Mouse (Mus musculus) forebrain, embryonic 11.5 days (tissue): ENCODE data around the gene Slc17a5. TPM values are rescaled to one million over a fixed set of nuclear protein-coding genes. Genes with fewer than 3 reads are reported as not detected.

Experiments used
- ATAC-seq: fragments of 200-750 bp; cut with Nextera tagmentation; replicated peaks from 2 replicates; pipeline ENCODE4 v1.8.0; 2017; ENCODE audit warnings: moderate TSS enrichment; ENCODE audit not compliant: low FRiP score
- DNase-seq: peaks from one replicate; pipeline ENCODE4 v3.0.0-alpha.2; 2017; ENCODE audit warnings: low spot score
- H3K27ac ChIP-seq: fragments of 300-500 bp; sonication (generic); 2 replicates; pipeline ENCODE4 v1.5.1; 2014; ENCODE audit warnings: low read depth, low read length
- H3K27me3 ChIP-seq: fragments of 300-500 bp; sonication (generic); 2 replicates; pipeline ENCODE4 v1.6.1; 2014; ENCODE audit warnings: mild to moderate bottlenecking, low read length, mixed read lengths; ENCODE audit not compliant: control insufficient read depth, insufficient read depth
- H3K36me3 ChIP-seq: fragments of 300-500 bp; sonication (generic); 2 replicates; pipeline ENCODE4 v1.6.1; 2014; ENCODE audit warnings: mild to moderate bottlenecking, low read length, moderate library complexity, mixed read lengths; ENCODE audit not compliant: control insufficient read depth, insufficient read depth
- H3K4me1 ChIP-seq: fragments of 300-500 bp; sonication (generic); replicated peaks from 2 replicates; pipeline ENCODE4 v1.6.1; 2014; ENCODE audit warnings: low read length, mixed read lengths; ENCODE audit not compliant: control insufficient read depth, insufficient read depth
- H3K4me2 ChIP-seq: fragments of 300-500 bp; sonication (generic); 2 replicates; pipeline ENCODE4 v1.6.1; 2014; ENCODE audit warnings: low read depth, mild to moderate bottlenecking, low read length, moderate library complexity, mixed read lengths; ENCODE audit not compliant: severe bottlenecking
- H3K4me3 ChIP-seq: fragments of 300-500 bp; sonication (generic); 2 replicates; pipeline ENCODE4 v1.5.1; 2014; ENCODE audit warnings: low read depth, low read length
- H3K9ac ChIP-seq: fragments of 300-500 bp; sonication (generic); 2 replicates; pipeline ENCODE4 v1.6.1; 2014; ENCODE audit warnings: low read length
- H3K9me3 ChIP-seq: fragments of 300-500 bp; sonication (generic); 2 replicates; pipeline ENCODE4 v1.6.1; 2016; ENCODE audit warnings: low read length, mixed read lengths; ENCODE audit not compliant: control insufficient read depth
- WGBS: fragments of 180-500 bp; shearing (Covaris S2); extraction: QIAGEN DNeasy Blood & Tissue Kit; methylation state at CpG from one replicate; pipeline ENCODE4 v1.1.7; 2014; 5-methylcytosine and 5-hydroxymethylcytosine counted together
- polyA plus RNA-seq: library from polyadenylated mRNA; unstranded; fragments of >200 nt; fragmentation: Nextera tagmentation; extraction: Ambion mirVana; gene quantifications from 2 replicates; pipeline ENCODE4 v1.2.1, GENCODE M21; 2014

Slc17a5 gene
- polyA plus RNA-seq, 1 experiment from 2014 or later: 10.1 TPM

DNA sequence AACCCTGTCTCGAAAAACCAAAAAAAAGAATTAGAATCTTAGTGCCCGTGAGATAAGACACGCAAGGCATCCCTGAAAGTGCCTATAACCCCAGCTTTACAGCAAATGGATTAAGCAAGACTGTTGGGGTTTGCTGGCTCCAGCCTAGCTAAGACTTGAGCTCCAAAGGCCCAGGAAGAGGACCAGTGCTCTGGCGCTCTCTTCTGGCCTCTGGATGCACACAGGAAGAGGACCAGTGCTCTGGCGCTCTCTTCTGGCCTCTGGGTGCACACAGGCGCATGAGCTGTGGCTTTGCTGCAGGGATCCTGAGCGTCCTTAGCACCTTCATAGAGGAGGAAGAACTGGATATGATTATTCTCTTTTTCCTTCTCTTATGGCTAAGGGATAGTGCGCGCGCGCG, 40.1 kb downstream of the Slc17a5 start:
- no peak overlapping the region for H3K9ac ChIP-seq
- no peaks in the 10 kb centered on the region for H3K9me3 ChIP-seq
- H3K4me1 ChIP-seq: no peaks in the 10 kb centered on the region
- H3K36me3 ChIP-seq: no peaks in the 10 kb centered on the region
- H3K27ac ChIP-seq: no peak overlapping the region
- H3K27me3 ChIP-seq: no peaks in the 10 kb centered on the region
- no peak overlapping the region for H3K4me3 ChIP-seq
- ATAC-seq (no peak), DNase-seq (no peak)
- H3K4me2 ChIP-seq: no peak overlapping the region
- WGBS: 79% methylated on average over 12 of the region's 12 CpGs

DNA sequence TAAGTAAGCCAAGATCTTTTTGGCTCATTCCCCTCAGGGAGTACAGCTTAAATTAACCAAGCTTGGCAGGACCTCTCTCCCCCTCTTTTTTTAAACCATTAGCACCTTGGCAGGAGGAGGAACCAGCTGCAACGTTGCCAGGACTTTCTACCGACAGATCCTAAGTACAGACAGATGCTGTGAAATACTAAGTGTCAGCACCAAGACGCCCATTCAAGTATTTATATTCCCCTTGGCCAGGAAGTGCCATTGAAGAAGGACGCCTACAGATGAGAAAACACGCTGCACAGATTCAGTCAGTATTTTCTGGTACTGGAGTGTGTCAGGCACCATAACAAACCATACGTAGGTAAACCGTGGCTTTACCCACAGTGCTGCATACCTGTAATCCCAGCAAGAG, 40.9 kb downstream of the Slc17a5 start:
- Histone ChIP-seq H3K4me3 (no peak overlapping the region), H3K4me2 (no peak overlapping the region), H3K4me1 (no peaks in the 10 kb centered on the region), H3K9ac (no peak overlapping the region), H3K9me3 (no peaks in the 10 kb centered on the region), H3K27ac (no peak overlapping the region), H3K36me3 (no peaks in the 10 kb centered on the region), H3K27me3 (no peaks in the 10 kb centered on the region)
- no peak for DNase-seq
- no peak for ATAC-seq
- 91% methylated on average over 7 of the region's 7 CpGs for WGBS

DNA sequence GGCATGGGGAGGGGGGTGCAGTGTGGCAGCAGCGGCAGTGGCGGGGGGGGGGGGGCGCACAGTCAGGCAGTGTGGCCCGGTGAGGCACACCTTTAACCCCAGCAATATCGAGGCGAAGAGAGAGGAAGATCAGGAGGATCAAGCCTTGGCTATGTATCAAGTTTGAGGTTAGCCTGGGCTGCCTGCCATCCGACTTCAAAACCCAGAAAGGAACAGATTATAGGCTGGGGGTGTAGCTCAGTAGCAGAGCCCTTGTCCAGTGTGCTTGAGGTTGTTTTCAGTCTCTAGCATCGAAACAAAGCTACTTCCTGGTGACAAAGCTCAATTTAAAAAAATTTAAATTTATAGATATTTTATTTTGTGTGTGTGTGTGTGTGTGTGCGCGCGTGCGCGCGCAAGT, 46.1 kb downstream of the Slc17a5 start:
- Histone ChIP-seq H3K4me1 (no peaks in the 10 kb centered on the region), H3K9ac (no peak overlapping the region), H3K4me2 (no peak overlapping the region), H3K4me3 (no peak overlapping the region), H3K36me3 (no peaks in the 10 kb centered on the region), H3K27me3 (no peaks in the 10 kb centered on the region), H3K9me3 (no peaks in the 10 kb centered on the region), H3K27ac (no peak overlapping the region)
- 95% methylated on average over 14 of the region's 14 CpGs for WGBS
- no peak for ATAC-seq
- no peak for DNase-seq

- no peaks in the 10 kb centered on the region for H3K36me3 ChIP-seq
- H3K9me3 ChIP-seq: no peaks in the 10 kb centered on the region
- H3K4me1 ChIP-seq: no peaks in the 10 kb centered on the region
- H3K4me2 ChIP-seq: no peak overlapping the region
- WGBS: 77% methylated on average over 6 of the region's 6 CpGs
- no peaks in the 10 kb centered on the region for H3K27me3 ChIP-seq
- no peak overlapping the region for H3K4me3 ChIP-seq
- no peak for ATAC-seq
- H3K9ac ChIP-seq: no peak overlapping the region
- no peak for DNase-seq
- no peak overlapping the region for H3K27ac ChIP-seq
Measured at GRCm38 (mm10) chr9:78538421-78538820, 49.4 kb downstream of the Slc17a5 start.

GRCm38 (mm10) chr9:78537154-78537873, 50.5 kb downstream of the Slc17a5 start:
- Histone ChIP-seq H3K9ac (no peak overlapping the region), H3K4me2 (no peak overlapping the region), H3K27me3 (no peaks in the 10 kb centered on the region), H3K4me3 (no peak overlapping the region), H3K4me1 (no peaks in the 10 kb centered on the region), H3K27ac (no peak overlapping the region), H3K36me3 (no peaks in the 10 kb centered on the region), H3K9me3 (no peaks in the 10 kb centered on the region)
- WGBS: 85% methylated on average over 9 of the region's 9 CpGs
- DNase-seq (no peak), ATAC-seq (no peak)

- no peaks in the 10 kb centered on the region for H3K9me3 ChIP-seq
- WGBS: 93% methylated on average over 7 of the region's 7 CpGs
- H3K27me3 ChIP-seq: no peaks in the 10 kb centered on the region
- no peak overlapping the region for H3K4me3 ChIP-seq
- no peak for ATAC-seq
- H3K4me1 ChIP-seq: no peaks in the 10 kb centered on the region
- H3K27ac ChIP-seq: no peak overlapping the region
- H3K36me3 ChIP-seq: no peaks in the 10 kb centered on the region
- DNase-seq: no peak
- H3K4me2 ChIP-seq: no peak overlapping the region
- no peak overlapping the region for H3K9ac ChIP-seq
Measured at GRCm38 (mm10) chr9:78534606-78535005, 53.2 kb downstream of the Slc17a5 start.

- H3K9me3 ChIP-seq: no peaks in the 10 kb centered on the region
- H3K4me3 ChIP-seq: no peak overlapping the region
- H3K27ac ChIP-seq: no peak overlapping the region
- DNase-seq (no peak), ATAC-seq (no peak)
- H3K4me1 ChIP-seq: no peaks in the 10 kb centered on the region
- no peaks in the 10 kb centered on the region for H3K36me3 ChIP-seq
- H3K27me3 ChIP-seq: no peaks in the 10 kb centered on the region
- no peak overlapping the region for H3K9ac ChIP-seq
- no peak overlapping the region for H3K4me2 ChIP-seq
- WGBS: 87% methylated on average over 18 of the region's 18 CpGs
Measured at GRCm38 (mm10) chr9:78533296-78533935, 54.4 kb downstream of the Slc17a5 start.

DNA sequence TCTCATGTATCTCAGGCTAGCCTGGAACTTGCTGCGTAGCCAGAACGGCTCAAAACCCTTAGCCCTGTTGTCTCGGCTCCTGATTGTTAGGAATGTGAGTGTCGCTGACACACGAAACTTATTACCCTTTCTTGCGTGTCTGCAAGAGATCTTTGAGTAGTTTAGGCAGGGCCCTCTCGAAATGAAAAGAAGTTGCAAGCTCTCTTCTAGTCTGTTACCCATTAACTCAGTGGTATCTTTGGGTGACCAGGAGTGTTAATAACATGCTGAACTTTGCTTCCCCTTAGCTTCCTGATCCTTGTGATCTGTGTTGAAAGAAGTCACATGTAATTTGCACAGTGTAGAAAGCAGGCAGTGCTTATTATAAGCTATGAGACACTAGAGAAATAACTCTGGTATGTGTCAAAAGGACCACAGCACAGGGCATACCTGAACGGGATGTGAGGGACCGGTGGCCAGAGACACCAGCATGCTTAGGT, 55.5 kb downstream of the Slc17a5 start:
- H3K4me2 ChIP-seq: no peak overlapping the region
- ATAC-seq (no peak), DNase-seq (no peak)
- no peaks in the 10 kb centered on the region for H3K9me3 ChIP-seq
- H3K27ac ChIP-seq: no peak overlapping the region
- no peak overlapping the region for H3K9ac ChIP-seq
- H3K4me1 ChIP-seq: no peaks in the 10 kb centered on the region
- H3K36me3 ChIP-seq: no peaks in the 10 kb centered on the region
- no peak overlapping the region for H3K4me3 ChIP-seq
- 77% methylated on average over 9 of the region's 9 CpGs for WGBS
- no peaks in the 10 kb centered on the region for H3K27me3 ChIP-seq

GRCm38 (mm10) chr9:78531816-78532215, 56.0 kb downstream of the Slc17a5 start:
- no peak for DNase-seq
- 65% methylated on average over 5 of the region's 5 CpGs for WGBS

More at GRCm38 (mm10) chr9:78531816-78532215, 56.0 kb downstream of the Slc17a5 start:
- Histone ChIP-seq H3K9ac (no peak overlapping the region), H3K4me3 (no peak overlapping the region), H3K27ac (no peak overlapping the region), H3K4me2 (no peak overlapping the region), H3K4me1 (0 out of 2 replicates have a peak, but pooled peaks cover under 1% of the 10 kb centered on the region), H3K27me3 (no peaks in the 10 kb centered on the region), H3K36me3 (no peaks in the 10 kb centered on the region), H3K9me3 (no peaks in the 10 kb centered on the region)
- ATAC-seq: no peak
